Mouse (Mus musculus) cerebellum, adult (tissue): ENCODE measurements around the gene Tns3.
A peak's percentile ranks its signal among the peaks of the same experiment; 100 is the strongest.

Source experiments
- ATAC-seq: cut with Nextera tagmentation; 2 replicates; pipeline ENCODE4 v1.9.2; 2017; ENCODE audit warnings: mild to moderate bottlenecking, moderate library complexity, mixed read lengths; ENCODE audit not compliant: insufficient number of reproducible peaks, low FRiP score, low TSS enrichment

The Tns3 gene

DNA sequence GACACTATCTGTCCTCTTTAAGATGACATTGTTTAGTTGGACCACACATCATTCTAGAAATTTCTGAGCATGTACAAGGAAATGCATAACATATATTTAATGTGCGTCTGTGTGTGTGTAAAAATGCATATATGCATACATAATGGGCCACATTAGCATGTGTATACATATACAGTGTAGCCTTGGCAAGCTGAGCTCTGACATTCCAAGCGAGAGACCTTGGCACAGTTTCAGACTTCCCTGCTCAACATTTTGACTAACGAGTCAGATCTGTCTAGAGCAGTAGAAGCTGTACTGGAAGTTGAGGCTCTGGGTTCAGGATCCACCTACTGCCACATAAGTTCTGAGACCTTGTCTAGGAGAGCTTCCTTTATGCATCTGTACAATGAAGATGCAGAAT is 17.0 kb upstream of the Tns3 start:
- no peak for ATAC-seq

DNA sequence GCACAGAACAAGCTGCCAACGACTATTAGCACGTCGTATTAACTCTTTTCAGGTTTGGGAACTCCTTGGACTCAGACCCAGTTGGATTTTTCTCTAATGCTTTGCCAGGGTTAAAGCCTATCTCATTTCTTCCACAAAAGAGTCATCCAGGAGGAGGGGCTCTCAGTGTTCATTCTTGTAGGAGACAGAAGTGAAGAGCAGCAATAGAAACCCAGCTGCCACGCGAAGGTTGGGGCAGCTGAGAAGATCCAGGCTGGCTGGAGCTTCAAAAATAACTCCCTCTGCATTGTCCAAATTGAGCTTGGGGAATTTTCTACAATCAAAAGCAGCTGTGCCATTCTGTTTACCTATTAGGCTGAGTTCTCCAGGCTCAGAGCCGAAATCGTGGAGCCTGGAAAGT is 16.3 kb upstream of the Tns3 start:
- no peak for ATAC-seq

DNA sequence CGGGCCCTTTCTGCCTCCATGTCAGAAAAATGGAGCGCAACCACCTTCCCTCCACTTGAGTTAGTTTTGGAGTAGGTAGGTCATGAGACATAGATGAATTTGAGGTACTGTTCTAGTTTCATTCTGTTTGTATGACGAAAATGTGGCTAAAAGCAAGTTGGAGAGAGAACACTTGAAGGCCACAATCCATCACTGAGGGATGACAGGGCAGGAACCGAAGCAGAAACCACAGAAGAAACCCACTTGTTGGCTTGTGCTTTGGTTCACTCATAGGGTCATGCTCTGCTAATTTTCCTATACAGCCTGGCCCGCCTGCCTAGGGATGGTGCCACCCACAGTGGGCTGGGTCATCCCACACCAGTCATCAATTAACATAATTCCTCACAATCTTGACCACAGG is 14.9 kb upstream of the Tns3 start:
- no peak for ATAC-seq

DNA sequence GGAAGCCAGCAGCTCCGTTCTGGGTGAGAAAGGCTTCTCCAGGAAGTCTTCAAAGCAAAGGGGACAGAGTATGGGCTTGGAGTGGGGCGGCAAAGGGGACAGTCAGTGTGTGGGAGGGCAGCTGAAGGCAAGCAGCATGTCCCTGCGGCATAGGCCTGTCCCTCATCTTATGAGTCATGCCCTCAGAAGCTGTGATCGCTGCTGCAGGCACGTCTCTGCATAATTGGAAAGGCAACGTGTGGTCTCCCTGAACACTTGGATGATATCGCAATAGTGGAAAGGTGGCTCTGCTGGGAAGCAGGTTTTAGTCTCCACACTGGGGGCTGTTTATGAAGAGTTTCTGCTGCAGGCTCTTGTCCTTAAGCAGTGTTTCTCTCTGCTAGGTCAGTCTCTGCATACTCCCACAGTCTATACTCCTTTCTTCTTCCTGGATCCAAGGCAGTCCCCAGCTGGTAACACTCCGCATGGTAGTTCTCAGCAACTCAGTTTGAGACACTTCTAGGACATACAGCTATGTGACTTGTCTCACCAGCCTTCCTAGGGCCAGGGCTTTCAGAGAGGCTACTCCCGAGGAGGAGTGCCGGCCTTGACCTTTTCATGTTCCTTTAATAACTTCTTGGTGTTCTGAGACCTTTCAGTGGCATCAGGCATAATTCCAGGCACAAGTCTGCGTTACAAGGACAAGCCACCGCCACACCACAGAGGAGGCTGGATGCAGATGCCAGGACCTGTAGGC is 14.1 kb upstream of the Tns3 start:
- ATAC-seq = no peak

DNA sequence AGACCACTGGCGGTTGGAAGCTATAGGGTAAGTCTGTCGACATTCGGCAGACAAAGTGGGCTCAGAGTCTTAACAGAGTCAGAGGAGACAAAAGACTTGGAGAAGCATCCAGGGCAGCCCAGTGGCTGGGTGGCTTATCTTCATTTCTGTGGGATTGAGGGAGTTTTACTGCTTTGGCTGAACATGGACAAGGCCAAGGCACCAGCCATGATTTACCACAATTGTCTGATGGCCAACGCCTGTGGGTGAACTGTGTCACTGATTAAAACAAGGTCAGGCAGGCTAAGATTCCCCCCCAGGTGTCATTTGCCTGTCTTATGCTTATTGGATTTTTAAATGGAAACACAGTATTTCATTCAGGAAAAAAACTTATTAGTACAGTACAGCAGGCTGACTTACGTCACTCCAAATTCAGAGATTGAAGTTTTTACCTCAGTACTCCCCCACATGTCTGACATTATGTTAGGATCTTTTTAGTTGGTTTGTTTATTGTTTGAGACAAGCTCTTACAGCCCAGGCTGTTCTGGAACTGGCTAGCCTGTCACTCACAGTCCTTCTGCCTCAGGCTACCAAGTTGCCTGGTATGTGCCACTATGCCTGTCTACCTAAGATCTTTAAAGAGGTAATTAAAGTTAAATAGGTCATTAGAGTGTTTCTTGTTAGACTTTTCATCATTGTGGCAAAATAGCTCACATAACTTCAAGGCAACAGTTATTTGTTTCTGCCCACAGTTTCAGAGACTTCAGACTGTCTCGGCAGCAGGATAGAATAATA is 11.6 kb upstream of the Tns3 start:
- no peak for ATAC-seq

DNA sequence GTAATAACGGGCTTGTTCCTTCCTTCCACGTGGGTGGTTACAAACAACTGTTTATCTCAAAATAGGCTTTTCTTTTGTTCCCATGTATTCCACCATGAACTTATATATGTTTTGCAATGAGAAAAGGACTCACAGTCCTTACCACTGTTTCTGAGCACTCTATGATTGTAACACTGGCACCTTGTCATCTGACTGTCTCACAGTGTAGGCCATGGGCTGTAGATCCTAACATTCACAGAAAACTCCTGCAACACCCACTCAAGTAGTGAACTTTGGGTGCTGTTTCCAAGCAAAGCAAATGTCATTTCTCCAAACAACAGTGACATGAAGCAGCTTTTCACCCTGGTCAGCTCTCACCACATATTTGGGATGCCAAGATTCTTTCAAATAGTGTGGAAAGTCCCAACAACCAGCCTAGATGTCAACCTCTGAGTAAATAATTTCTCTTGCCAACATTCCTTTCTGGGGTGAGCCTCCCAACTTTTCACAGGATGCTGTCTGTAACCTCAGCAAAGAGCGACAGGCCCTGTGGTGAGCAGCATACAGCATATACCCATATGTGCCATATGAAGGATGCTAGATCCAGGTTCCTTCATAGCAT is 10.3 kb upstream of the Tns3 start:
- ATAC-seq = no peak

DNA sequence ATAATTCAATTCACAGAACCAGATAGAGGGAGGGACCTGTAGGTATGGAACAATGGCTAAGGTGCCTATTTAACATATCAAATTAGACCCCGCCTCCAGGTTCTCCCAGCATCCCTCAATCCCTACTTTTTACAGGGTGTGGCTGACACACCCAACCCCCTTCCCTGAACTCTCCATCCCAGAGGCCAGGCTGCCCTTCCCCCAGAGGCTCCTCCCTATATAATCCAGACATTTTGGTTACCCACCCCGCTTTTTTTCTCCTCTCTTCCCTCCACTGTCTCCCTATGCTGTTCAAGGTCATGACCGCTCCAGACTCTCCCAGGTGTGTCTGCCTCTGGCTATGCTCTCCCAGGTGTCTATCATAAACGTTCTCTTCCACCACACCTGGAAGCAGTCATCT is 7.4 kb upstream of the Tns3 start:
- no peak for ATAC-seq

DNA sequence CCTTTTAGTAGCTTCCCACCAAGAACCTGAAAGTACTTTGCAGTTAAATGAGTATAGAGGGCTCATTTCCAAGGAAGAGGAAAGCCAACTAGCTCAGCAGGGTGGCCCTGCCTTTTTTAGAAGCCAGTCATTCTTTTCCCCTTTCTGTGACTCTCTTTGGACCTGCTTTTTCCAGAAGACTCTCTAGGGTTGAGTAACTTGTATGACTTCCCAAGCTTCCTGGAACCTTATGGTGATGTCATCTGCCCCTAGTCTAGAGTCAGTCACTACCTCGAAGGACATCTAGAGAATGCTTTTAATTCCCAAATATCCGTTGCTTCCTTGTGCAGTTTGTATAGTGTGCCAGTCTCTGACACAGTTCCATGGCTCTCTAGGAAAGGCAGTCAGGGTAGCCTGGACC is 4.8 kb upstream of the Tns3 start:
- no peak for ATAC-seq

DNA sequence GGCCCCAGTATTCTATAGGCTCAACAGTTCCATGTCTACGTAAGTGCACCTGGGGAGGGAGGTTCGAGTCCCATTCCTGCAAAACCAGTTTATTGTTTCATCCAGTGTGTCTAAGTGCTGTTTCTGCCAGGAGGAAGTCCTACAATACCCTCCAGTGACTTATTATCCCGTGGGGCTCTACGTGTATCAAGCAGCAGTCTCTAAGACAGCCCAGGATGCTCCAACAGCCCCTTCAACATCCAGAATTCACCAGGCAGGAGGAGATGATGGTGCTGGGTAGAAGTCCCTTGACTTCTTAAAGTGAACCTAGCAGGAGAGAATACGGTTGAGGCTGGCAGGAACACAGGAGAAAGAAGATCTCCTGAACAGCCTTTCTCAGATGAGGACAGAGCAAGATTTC is 462 bp upstream of the Tns3 start:
- no peak for ATAC-seq

DNA sequence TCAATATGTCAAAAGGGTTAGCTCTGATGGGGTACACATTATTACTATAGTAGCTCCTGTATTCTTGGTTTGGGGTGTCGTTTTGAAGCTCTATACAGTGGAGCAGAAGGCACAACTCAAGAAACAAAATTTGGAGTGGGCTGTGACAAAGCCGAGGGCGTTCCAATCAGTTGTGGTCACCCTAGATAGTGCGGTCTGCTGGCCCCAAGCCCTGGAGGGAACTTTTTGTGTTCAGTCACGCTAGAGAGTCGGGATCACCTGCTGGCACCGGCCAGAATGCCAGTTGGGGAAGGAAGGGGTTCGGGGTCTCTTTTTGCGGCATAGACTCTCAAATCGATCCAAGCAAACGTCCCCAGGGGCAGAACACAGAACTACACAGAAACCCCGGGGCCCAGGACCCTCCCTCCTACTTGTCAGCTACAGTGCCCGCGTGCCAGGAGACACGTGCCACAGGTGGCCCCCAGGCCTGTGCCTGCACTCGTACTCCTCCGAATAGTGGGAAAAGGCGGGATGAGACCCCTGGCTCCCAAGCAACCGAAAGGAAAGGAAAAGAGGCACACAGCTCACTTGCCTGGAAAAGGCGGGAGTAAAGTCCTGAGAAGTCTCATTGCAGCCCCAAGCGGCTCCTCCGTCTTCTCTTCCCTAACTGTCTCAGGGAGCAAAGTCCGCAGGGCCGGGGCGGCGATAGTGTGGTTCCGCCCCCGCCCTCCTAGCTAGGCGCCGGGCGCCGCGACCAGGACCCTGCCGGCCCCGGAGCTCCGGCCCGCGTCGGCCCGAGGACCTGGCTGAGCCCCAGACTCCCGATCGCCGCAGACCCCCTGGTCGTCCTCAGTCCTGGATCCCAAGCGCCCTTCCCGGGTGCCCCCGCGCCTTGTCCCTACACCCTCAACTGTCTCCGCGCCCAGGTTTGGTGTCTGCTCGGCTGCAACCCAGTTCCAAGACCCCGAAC is 617 bp downstream of the Tns3 start:
- ATAC-seq = 0 out of 2 replicates have a peak, but pooled peaks have one; percentile 12

DNA sequence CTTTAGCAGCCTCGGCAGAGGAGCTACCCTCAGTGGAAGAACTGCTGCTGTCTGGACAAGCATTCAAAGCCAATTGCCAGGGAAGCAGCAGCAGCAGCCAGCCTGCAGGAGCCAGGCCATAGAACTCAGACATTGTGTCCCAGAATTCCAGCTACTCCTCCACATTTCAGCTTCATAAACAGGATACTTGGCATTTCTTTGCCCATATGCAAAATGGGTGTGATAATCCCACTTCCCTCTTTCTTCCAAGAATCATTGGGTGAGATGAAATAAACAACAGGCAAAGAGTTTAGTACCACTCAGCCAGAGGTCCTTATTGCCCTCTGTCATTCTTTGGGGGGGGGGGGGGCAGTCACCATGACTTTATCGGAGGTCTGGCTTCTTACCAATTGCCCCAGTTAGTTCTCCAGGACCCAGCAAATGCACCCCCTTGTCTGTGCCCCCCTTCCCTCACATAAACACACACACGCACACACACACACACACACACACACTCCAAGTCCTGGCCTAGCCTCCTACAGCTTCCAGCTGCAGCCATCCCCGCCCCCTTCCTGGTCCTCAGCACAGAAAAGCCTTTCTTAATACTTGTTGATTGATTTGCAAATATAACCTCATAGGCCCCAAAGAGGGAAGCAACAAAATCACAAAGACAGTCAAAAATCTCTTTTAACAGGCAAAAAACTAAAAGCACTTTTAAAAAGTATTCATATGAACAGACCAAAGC is 1.5 kb downstream of the Tns3 start:
- no peak for ATAC-seq

DNA sequence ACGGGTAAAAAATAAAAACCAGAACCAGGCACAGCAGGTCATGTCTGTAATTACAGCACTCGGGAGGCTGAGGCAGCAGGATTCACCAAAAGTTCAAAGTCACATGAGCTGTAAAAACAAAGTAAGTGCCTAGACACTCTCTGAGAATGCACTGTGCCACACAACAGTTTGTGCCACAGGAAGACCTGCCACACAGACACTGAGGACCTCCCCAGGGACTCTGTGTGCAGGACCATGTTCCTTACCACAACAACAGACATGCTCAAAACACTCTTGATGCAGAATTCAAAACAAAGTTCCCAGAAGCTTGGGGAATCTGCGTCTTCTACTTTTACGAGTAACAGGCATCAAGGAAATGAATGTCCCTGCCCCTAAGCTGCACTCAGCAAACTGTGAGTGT is 3.4 kb downstream of the Tns3 start:
- ATAC-seq = no peak

DNA sequence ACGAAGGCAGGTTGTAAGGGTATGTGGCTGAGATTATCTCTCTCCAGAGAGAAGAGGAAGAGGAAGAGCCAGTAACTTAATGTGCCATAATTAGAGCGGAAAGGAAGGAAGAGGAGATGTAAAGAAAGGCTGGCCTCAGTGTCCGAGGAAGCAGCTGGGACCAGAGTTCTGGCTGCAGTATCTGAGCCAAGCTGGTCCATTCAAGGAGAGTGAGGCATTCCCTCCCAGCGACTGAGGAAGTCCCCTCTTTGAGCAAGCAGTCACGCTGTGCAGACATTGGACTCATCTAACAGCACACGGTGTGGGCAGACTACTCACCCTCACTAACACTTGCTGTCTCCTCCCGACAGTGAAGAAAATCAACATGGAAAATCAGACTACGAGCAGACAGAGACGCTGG is 4.5 kb downstream of the Tns3 start:
- no peak for ATAC-seq

DNA sequence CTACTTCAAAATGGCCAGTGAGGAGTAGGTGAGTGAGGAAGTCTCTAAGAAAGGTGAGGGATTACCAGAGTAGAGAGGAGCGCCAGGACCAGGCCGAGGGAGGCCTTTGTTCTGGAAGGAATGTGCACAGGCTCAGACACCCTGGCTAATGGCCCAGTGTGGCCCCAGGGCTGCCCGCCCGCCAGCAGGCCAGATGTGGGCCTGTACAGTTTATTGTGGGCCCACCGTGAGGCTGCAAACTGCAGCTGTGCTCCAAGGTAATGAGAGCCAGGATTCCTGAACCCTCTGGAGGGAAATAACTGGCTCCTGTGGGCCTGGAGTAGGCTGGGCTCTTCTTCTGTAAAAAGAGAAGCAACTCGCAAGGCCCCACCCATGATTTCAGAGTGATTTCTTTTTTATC is 5.3 kb downstream of the Tns3 start:
- ATAC-seq = no peak

DNA sequence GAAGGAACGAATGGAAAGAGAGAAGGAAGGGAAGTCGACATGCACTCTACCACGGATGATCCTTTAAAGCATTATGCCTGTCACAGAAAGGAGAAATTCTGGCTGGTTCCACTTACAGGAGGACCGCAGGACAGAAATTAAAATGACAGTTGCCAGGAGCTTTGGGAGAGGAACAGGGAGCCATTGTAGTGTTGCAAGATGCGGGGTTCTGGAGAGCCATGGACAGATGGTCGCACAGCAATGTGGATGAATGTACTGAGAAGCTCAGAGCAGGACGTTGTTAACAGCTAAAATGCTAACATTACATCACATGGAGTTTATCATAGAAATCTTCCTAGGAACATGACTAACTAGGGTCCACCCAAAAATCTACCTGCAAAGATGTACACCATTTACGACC is 6.8 kb downstream of the Tns3 start:
- no peak for ATAC-seq

DNA sequence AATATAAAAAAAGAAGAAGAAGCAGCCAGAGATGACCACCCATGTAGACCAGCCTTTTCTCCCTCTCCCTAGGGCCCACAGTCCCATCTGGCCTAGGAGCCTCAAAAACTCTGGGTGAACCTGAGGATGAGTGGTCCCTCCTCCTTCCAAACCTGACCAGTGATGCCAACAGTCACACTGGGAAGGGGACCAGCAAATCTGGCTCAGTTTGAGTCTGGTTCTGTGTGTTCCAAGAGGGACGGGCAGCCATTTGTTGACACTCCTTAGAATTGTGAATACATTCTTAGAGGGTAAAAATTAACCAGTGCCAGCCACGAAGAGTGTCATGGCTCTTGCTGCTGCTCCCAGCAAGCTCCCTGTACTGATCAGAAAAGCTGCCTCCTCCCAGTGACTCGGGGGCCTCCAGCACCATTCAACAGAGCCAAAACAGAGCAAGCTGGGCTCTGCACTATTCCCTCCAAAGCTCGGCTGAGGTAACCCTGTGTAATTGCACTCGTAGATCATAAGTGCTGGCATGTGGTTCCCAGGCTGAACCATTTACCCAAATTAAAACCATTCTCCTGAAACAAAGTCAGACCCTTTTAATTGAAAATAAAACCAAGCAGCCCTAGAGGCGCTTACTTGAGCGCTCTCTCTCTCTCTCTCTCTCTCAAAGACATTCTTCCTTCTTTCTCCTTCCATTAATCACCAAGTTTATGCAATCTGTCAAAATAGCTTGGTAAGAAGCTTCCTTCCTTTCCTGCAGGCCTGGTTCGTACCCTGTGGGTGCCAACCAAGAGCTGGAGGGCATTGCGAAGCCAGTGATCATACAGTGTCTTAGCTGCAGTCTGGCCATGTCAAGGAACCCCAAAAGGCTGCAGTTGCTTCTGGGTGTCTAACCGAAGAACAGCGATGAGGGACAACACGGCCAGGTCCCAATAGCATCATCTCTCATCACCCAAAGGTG is 7.6 kb downstream of the Tns3 start:
- ATAC-seq = no peak

DNA sequence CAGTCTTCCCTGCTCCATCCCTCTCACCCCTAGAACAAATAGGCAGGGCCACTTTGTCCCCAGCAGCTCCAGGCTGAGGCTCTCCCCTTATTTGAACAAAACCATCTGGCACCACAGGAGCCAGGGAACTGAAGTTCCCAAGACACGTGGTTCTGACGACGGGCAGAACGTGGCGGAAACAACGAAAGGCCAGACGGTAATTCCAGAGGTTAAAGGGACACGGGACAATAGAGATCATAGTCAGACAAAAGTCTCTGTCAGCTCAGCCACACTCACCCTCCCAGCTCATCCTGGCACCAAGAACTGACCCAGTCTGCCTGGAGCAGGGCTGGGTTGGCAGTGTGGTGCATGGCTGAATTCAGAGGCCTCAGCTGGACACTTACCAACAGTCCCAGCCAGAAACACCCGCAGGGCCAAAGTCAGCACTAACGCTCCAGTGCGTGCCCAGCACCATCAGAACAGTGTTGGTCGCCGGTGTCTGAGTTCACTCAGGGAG is 10.5 kb downstream of the Tns3 start:
- peak; percentile 77 for ATAC-seq

DNA sequence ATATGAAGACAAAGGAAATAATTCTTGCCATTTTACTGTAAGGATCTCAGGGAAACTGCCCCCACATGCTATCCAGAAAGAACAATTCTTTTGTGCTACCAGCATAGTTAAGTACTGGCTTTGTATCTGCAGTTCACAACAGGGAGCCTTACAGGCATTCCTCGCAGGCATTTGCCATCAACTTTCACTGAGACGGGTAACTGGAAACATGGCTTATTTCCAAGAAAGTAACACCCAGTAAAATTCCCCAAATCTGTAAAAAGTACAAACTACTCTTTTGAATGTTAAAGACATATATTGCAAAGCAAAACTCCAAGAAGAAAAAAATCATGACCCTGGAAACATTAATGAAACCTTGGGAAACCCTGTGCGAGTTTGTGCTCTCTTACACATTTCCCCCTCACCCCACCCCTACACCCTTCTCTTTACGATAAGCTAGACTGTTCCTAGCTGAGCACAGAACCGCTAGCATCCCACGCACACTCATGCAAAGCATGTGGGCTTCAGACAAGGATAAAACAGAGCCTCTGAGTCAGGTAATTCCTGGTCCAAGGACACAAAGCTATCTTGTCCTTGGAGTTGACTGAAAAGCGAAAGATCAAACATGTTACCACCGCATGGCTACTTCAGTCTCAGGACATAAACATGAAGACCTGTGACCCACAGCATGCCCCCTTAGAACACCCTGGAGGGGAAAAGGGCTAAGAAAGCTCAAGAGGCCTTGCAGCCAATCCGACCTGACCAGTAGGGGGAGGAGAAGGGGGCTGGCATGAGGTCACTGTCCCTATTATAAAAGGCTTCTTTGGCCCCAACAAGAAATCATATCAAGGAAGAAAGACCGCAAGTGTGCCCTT is 11.3 kb downstream of the Tns3 start:
- ATAC-seq = no peak
